Mouse (Mus musculus): ENCODE measurements around the gene Tsen2. TPM values are rescaled to one million over a fixed set of nuclear protein-coding genes. Genes with fewer than 3 reads are reported as not detected.

The Tsen2 gene
- total RNA-seq, 2 experiments from 2014 or later, result 26.2 to 27.1 TPM

DNA sequence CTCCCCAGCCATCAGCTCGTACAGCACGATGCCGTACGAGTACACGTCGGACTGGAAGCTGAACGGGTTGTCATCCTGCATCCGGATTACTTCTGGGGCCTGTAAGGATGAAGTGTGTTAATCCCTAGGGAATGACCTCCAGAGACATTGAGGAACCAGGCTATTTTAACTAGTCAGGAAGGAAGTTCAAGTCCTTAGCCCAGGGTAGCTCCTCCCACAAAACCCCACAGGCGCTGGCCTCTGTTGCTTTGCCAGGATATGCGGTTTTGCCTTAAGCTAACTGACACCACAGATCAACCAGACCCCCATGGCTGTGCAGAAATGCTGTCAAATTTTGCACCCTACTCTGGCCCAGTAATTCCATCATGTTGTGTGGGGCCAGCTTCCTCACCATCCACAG is 75.4 kb downstream of the Tsen2 start:
- no peak overlapping the region for H3K4me3 ChIP-seq
- no peak for DNase-seq (ENCODE audit: low spot score in 2 of 2)
- no peak for TF ChIP-seq CTCF (conservative IDR thresholded peaks at IDR 0.05)
- H3K27ac ChIP-seq, result peak overlapping the region; percentile 29; the same call in 1 of the 2 replicates

GRCm38 (mm10) chr6:115620942-115621341 is 76.5 kb downstream of the Tsen2 start:
- peak overlapping the region; percentile 7; the same call in 1 of the 2 replicates for H3K27ac ChIP-seq
- TF ChIP-seq CTCF (conservative IDR thresholded peaks at IDR 0.05), result no peak

DNA sequence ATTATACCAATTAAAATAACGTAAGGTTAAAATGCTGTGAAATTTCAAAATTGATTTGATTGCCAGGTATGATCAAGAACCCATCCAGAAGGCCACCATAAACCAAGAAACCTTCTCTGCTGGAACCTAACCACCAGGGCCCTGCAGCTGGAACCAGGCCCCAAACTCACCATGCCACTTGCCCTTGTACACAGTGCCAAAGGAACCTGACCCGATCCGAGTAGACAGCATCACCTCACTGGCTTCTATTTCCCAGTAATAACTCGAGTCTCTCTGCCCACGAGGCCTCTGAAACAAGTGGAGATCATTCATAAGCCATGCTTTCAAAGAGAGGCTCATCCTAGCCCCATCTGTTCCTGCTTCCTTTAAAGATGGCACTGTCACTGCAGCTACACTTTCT is 81.7 kb downstream of the Tsen2 start:
- no peak for DNase-seq (ENCODE audit: low spot score in 2 of 2)
- Histone ChIP-seq H3K4me3 (no peak overlapping the region), H3K27ac (no peak overlapping the region)
- TF ChIP-seq CTCF (conservative IDR thresholded peaks at IDR 0.05), result no peak

More at GRCm38 (mm10) chr6:115620942-115621341, 76.5 kb downstream of the Tsen2 start:
- H3K4me3 ChIP-seq, result no peak overlapping the region
- no peak for DNase-seq (ENCODE audit: low spot score in 2 of 2)

Other genes starting within 250 kb of the Tsen2 start
- 1 to 10 TPM; 2.8 to 3.0 TPM for gene Pparg, start 183.7 kb upstream of the Tsen2 start, total RNA-seq (2021)
- not detected for gene Mkrn2os, start 47.9 kb downstream of the Tsen2 start, total RNA-seq (2021)
- gene Mkrn2, start 57.2 kb downstream of the Tsen2 start, total RNA-seq (2021), result 10 to 100 TPM; 31.6 to 35.4 TPM
- gene Raf1, start 132.0 kb downstream of the Tsen2 start, total RNA-seq (2021), result 10 to 100 TPM; 81.8 to 98.6 TPM
- under 1 TPM; 0.42 to 0.44 TPM for gene Tmem40, start 217.7 kb downstream of the Tsen2 start, total RNA-seq (2021)
- gene Cand2, start 229.9 kb downstream of the Tsen2 start, total RNA-seq (2021), result 1 to 10 TPM; 3.2 to 4.0 TPM